Mouse (Mus musculus): ENCODE results near the gene Alpl. TPM values are rescaled to one million over a fixed set of nuclear protein-coding genes. Genes with fewer than 3 reads are reported as not detected.

Alpl gene
- polyA plus RNA-seq, 1 experiment from 2014 or later = 0.72 TPM

DNA sequence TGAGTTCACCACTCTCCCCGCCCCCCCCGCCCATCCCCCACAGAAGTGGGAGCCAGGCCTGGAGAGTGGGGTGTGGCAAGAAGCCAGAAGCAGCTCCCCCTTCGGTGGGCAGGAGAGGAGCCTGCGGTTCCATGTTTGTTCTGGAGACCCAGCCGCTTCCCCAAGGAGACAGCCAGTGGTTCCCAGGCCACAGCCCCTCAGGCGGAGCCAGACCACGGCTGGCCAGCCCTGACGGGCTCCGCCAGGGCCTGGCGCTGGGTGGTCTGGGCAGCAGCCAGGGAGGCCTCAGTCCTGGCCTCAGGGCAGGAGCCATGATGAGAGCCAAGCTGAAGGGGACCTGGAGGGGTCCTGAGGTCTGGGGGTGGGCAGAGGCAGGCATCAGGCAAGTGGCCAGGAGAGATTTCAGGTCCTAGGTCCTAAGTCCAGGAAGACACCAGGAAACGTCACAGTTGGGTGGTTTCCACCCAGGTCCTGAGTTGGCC lies 59.9 kb downstream of the Alpl start:
- ATAC-seq = no peak
- Histone ChIP-seq H3K4me3 (ENCODE audit: low read depth, low read length) (no peak overlapping the region), H3K27ac (ENCODE audit: low read depth, low read length) (no peak overlapping the region), H3K9me3 (ENCODE audit: control insufficient read depth) (no peaks in the 10 kb centered on the region), H3K36me3 (ENCODE audit: control insufficient read depth, insufficient read depth) (no peaks in the 10 kb centered on the region), H3K9ac (ENCODE audit: low read depth, low read length) (no peak overlapping the region), H3K27me3 (replicated peaks; ENCODE audit: control insufficient read depth, insufficient read depth, low read length) (no peaks in the 10 kb centered on the region), H3K4me2 (replicated peaks; ENCODE audit: low read depth) (no peak overlapping the region), H3K4me1 (replicated peaks; ENCODE audit: control insufficient read depth, insufficient read depth, low read length) (no peaks in the 10 kb centered on the region)
- 45% methylated on average over 10 of the region's 11 CpGs for WGBS
- TF ChIP-seq CTCF (IDR thresholded peaks at IDR 0.05; ENCODE audit: low read depth) = no peak

DNA sequence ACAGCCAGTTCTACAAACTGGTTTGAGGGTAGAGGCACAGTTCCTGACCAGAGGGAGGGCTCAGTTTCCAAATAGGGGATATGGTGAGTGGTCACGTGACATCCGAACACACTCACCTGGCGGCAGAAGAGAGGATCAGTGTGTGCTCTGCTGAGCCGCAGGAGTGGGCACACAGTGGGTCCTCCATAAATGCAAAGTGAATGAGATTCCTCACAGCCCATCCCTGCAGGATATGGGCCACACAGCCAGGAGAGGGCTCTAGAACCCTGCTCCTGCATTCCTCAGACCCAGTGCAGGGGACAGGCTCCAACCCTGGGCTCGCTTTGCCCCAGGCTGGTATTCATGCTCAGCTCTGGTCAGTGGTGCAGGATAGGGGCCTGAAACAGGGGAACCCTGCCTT lies 62.7 kb downstream of the Alpl start:
- Histone ChIP-seq H3K4me1 (replicated peaks; ENCODE audit: control insufficient read depth, insufficient read depth, low read length) (no peaks in the 10 kb centered on the region), H3K4me3 (ENCODE audit: low read depth, low read length) (no peak overlapping the region), H3K4me2 (replicated peaks; ENCODE audit: low read depth) (no peak overlapping the region), H3K27ac (ENCODE audit: low read depth, low read length) (no peak overlapping the region), H3K36me3 (ENCODE audit: control insufficient read depth, insufficient read depth) (no peaks in the 10 kb centered on the region), H3K9me3 (ENCODE audit: control insufficient read depth) (no peaks in the 10 kb centered on the region), H3K27me3 (replicated peaks; ENCODE audit: control insufficient read depth, insufficient read depth, low read length) (peaks cover 12% of the 10 kb centered on the region), H3K9ac (ENCODE audit: low read depth, low read length) (no peak overlapping the region)
- ATAC-seq = no peak
- WGBS = 75% methylated on average over 5 of the region's 5 CpGs
- TF ChIP-seq CTCF (IDR thresholded peaks at IDR 0.05; ENCODE audit: low read depth) = peak; percentile 46

DNA sequence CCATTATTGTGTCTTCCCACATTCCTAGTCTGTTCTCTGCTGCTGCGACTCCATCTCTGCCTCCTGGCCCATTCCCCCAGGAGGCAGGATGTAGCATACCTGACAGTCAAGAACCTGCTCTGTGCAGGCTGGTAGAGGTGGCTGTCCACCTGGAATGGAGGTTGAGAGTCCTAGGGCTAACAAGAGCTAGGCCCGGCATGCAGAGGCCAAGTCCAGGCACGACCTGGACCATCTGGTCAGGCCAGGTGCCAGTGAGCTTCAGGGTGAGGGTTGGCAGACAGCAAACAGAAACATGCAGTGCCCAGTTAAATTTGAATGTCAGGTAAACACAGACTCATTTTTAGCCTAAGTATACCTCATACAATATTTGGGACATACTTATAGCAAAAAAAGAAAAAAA lies 63.2 kb downstream of the Alpl start:
- Histone ChIP-seq H3K27ac (ENCODE audit: low read depth, low read length) (no peak overlapping the region), H3K4me3 (ENCODE audit: low read depth, low read length) (no peak overlapping the region), H3K27me3 (replicated peaks; ENCODE audit: control insufficient read depth, insufficient read depth, low read length) (peaks cover 16% of the 10 kb centered on the region), H3K9ac (ENCODE audit: low read depth, low read length) (no peak overlapping the region), H3K4me2 (replicated peaks; ENCODE audit: low read depth) (no peak overlapping the region), H3K4me1 (replicated peaks; ENCODE audit: control insufficient read depth, insufficient read depth, low read length) (no peaks in the 10 kb centered on the region), H3K36me3 (ENCODE audit: control insufficient read depth, insufficient read depth) (no peaks in the 10 kb centered on the region), H3K9me3 (ENCODE audit: control insufficient read depth) (no peaks in the 10 kb centered on the region)
- WGBS = 75% methylated on average over 3 of the region's 3 CpGs
- ATAC-seq = no peak
- no peak for TF ChIP-seq CTCF (IDR thresholded peaks at IDR 0.05; ENCODE audit: low read depth)

DNA sequence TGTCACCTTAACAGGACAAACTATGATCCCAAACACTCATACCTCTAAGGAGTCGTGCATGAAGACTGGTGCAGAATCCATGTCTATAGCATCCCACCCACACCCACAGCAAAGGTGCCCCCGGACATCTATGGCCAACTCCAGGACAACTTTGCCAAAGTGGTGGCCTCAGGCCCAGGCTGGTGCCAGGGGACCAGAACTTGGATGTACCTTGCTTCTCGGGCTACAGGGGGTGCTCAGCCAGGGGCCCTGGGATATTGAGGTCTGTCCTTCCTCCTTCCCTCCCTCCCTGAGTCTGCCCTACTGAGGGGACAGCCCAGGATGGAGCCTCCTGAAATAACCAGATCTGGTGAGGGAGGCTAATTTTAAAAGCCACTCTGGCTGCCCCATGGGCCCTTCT lies 63.8 kb downstream of the Alpl start:
- Histone ChIP-seq H3K4me2 (replicated peaks; ENCODE audit: low read depth) (no peak overlapping the region), H3K9ac (ENCODE audit: low read depth, low read length) (no peak overlapping the region), H3K27ac (ENCODE audit: low read depth, low read length) (no peak overlapping the region), H3K4me1 (replicated peaks; ENCODE audit: control insufficient read depth, insufficient read depth, low read length) (no peaks in the 10 kb centered on the region), H3K4me3 (ENCODE audit: low read depth, low read length) (no peak overlapping the region), H3K36me3 (ENCODE audit: control insufficient read depth, insufficient read depth) (no peaks in the 10 kb centered on the region), H3K27me3 (replicated peaks; ENCODE audit: control insufficient read depth, insufficient read depth, low read length) (peaks cover 21% of the 10 kb centered on the region), H3K9me3 (ENCODE audit: control insufficient read depth) (no peaks in the 10 kb centered on the region)
- ATAC-seq = no peak
- WGBS = 82% methylated on average over 3 of the region's 3 CpGs
- no peak for TF ChIP-seq CTCF (IDR thresholded peaks at IDR 0.05; ENCODE audit: low read depth)

DNA sequence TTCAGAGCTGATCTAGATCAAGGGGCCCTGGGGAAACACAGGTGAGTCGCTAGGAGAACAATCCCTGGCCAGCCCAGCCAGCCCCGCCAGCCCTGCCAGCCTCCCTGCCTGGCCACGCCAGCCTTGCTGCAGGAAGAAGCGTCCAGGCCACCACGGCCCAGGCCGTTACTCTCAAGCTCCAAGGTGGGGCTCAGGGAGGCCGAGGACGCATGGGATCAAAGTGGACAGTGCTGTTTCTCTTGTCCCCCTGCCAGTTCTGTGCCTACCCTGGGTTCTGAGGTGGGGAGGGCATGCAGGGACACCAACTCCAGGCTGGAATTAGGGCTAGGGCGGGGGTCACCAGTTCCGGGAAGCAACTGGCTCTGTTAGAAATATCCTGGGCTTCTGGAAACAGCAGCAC lies 64.3 kb downstream of the Alpl start:
- H3K9me3 ChIP-seq (ENCODE audit: control insufficient read depth) = no peaks in the 10 kb centered on the region
- H3K9ac ChIP-seq (ENCODE audit: low read depth, low read length) = no peak overlapping the region
- no peak for TF ChIP-seq CTCF (IDR thresholded peaks at IDR 0.05; ENCODE audit: low read depth)
- no peaks in the 10 kb centered on the region for H3K36me3 ChIP-seq (ENCODE audit: control insufficient read depth, insufficient read depth)
- H3K4me3 ChIP-seq (ENCODE audit: low read depth, low read length) = no peak overlapping the region
- H3K27me3 ChIP-seq (replicated peaks; ENCODE audit: control insufficient read depth, insufficient read depth, low read length) = peaks cover 21% of the 10 kb centered on the region
- no peak for ATAC-seq
- no peak overlapping the region for H3K27ac ChIP-seq (ENCODE audit: low read depth, low read length)
- WGBS = 62% methylated on average over 10 of the region's 10 CpGs
- H3K4me2 ChIP-seq (replicated peaks; ENCODE audit: low read depth) = no peak overlapping the region
- no peaks in the 10 kb centered on the region for H3K4me1 ChIP-seq (replicated peaks; ENCODE audit: control insufficient read depth, insufficient read depth, low read length)

DNA sequence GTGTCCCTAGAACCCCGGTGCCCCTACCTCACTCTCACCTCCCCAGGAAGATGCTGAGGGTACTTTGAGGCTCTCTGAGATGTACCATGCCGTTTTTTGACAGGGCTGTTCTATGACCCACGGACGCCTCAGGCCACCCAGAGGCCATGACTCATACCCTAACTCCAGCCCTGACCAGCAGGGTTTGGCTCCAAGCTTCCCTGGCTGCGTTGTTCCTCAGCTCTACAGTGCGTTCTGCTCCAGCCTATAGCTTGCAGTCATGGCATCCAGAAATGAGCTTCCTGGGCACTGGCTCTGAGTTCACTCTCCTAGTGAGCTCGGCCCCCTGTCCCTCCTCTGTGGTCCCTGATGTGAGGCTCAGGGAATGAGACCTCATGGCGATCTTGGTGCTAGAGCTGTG lies 65.4 kb downstream of the Alpl start:
- ATAC-seq = no peak
- WGBS = 76% methylated on average over 8 of the region's 8 CpGs

DNA sequence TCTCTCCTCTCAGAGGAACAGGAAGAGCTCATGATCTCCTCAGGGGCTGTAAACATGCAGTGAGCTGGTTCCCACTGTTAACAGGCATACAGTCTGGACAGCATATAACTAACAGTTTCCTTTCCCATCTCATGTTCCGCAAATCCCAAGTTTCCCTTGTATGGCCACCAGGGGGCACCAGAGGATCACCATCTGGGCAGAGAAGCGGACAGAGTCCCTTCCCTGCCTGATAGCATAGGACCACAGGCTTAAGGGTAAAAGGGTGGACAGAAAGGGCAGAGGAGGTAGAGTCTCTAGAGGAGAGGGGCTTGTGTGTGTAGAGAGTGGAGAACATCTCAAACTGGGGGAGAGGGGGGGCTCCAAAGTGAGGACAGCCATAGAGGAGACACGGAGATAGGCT lies 66.0 kb downstream of the Alpl start:
- no peaks in the 10 kb centered on the region for H3K36me3 ChIP-seq (ENCODE audit: control insufficient read depth, insufficient read depth)
- 24% methylated on average over 3 of the region's 3 CpGs for WGBS

More for the DNA sequence above, 65.4 kb downstream of the Alpl start:
- H3K9me3 ChIP-seq (ENCODE audit: control insufficient read depth) = no peaks in the 10 kb centered on the region
- TF ChIP-seq CTCF (IDR thresholded peaks at IDR 0.05; ENCODE audit: low read depth) = no peak
- H3K4me3 ChIP-seq (ENCODE audit: low read depth, low read length) = no peak overlapping the region
- H3K27me3 ChIP-seq (replicated peaks; ENCODE audit: control insufficient read depth, insufficient read depth, low read length) = peaks cover 21% of the 10 kb centered on the region
- H3K4me2 ChIP-seq (replicated peaks; ENCODE audit: low read depth) = no peak overlapping the region
- no peaks in the 10 kb centered on the region for H3K36me3 ChIP-seq (ENCODE audit: control insufficient read depth, insufficient read depth)
- H3K27ac ChIP-seq (ENCODE audit: low read depth, low read length) = no peak overlapping the region
- H3K9ac ChIP-seq (ENCODE audit: low read depth, low read length) = no peak overlapping the region
- H3K4me1 ChIP-seq (replicated peaks; ENCODE audit: control insufficient read depth, insufficient read depth, low read length) = no peaks in the 10 kb centered on the region

More for the DNA sequence above, 66.0 kb downstream of the Alpl start:
- no peak; the same call in 1 of the 2 replicates for ATAC-seq
- Histone ChIP-seq H3K4me2 (replicated peaks; ENCODE audit: low read depth) (no peak overlapping the region), H3K9me3 (ENCODE audit: control insufficient read depth) (no peaks in the 10 kb centered on the region), H3K27ac (ENCODE audit: low read depth, low read length) (no peak overlapping the region), H3K27me3 (replicated peaks; ENCODE audit: control insufficient read depth, insufficient read depth, low read length) (peaks cover 21% of the 10 kb centered on the region), H3K4me1 (replicated peaks; ENCODE audit: control insufficient read depth, insufficient read depth, low read length) (no peaks in the 10 kb centered on the region), H3K9ac (ENCODE audit: low read depth, low read length) (no peak overlapping the region), H3K4me3 (ENCODE audit: low read depth, low read length) (no peak overlapping the region)
- peak; percentile 99 for TF ChIP-seq CTCF (IDR thresholded peaks at IDR 0.05; ENCODE audit: low read depth)
